Mouse (Mus musculus) left cerebral cortex, adult 2 months (tissue): ENCODE data around the gene 1700020N15Rik. TPM values are rescaled to one million over a fixed set of nuclear protein-coding genes. Genes with fewer than 3 reads are reported as not detected.
"Not testable (repeated sequence)": the region's sequence is repeated elsewhere in the genome, so short reads cannot be mapped to it uniquely, and the experiment has no call there.

Experiments
- DNase-seq, 2 experiments: peaks; one replicate each; pipeline ENCODE4 v3.0.0; 2021 to 2022; ENCODE audit warnings: low spot score in 2 of 2, mixed read lengths in 1 of 2; ENCODE audit errors: extremely low spot score in 1 of 2
- H3K27ac ChIP-seq: fragments of 200-600 bp; 2 replicates; pipeline ENCODE4 v1.8.1; 2022
- H3K4me3 ChIP-seq: fragments of 200-600 bp; 2 replicates; pipeline ENCODE4 v1.8.1; 2022
- CTCF ChIP-seq: fragments of 200-600 bp; IDR thresholded peaks from 2 replicates; pipeline ENCODE4 v1.8.1; 2022; ENCODE audit warnings: antibody characterized with exemption, mild to moderate bottlenecking, moderate library complexity
- intact Hi-C: fragments of 180-260 bp; cut with DNase I; formaldehyde crosslinking; loops from one replicate; pipeline ENCODE4 v1.15.1; 2025
- long read RNA-seq, 2 experiments: library from polyadenylated mRNA; stranded (forward); transcript quantifications; one replicate each; pipeline ENCODE4 v2.0.0; 2021; ENCODE audit warnings: borderline mapping rate in 2 of 2
- total RNA-seq, 2 experiments: library from RNA; stranded (reverse); gene quantifications; 2 replicates each; pipeline ENCODE4 v1.2.3; 2021

1700020N15Rik gene
- total RNA-seq, result not detected
- long read RNA-seq, experiment 1, result 0 reads
- long read RNA-seq, experiment 2, result 0 reads

GRCm38 (mm10) chrX:69945000-69945399 lies at the start of gene 1700020N15Rik:
Gene 1700020N15Rik (plus strand): TSS chrX:69945300.
- H3K27ac ChIP-seq, H3K4me3 ChIP-seq, intact Hi-C loops, DNase-seq: not testable (repeated sequence)

- intact Hi-C loops, result no loop called here
- no peak for DNase-seq
- TF ChIP-seq CTCF, result no peak
Measured at GRCm38 (mm10) chrX:69976790-69977579, 31.9 kb downstream of the 1700020N15Rik start.

More at GRCm38 (mm10) chrX:69976790-69977579, 31.9 kb downstream of the 1700020N15Rik start:
- H3K27ac ChIP-seq, result no peak overlapping the region
- H3K4me3 ChIP-seq, result no peak overlapping the region
